Mouse (Mus musculus) thymus, postnatal 4 days (tissue): ENCODE results near the gene Retnlg.
"Not testable (repeated sequence)": the region's sequence is repeated elsewhere in the genome, so short reads cannot be mapped to it uniquely, and the experiment has no call there.

Source experiments
- DNase-seq: peaks from one replicate; pipeline ENCODE4 v3.0.0; 2021

The Retnlg gene

DNA sequence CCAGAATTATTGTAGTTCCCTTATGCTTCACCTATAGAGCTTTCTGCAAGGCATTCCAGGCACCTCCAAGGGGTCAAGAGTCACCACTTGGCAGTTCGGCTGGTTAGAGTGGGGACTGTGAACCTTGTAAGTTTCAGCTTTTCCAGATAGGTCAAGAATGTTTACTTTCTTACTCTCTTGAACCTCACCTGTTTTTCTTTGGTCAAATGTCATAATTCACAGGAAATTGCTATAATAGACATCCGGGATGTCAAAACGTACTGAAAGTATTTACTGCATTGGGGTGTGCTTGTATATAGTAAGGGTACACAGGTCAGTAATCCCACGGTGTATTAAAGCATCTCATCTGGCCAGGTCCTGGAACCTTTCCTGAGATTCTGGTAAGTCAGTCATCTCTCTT, at the start of gene Retnlg:
Gene Retnlg (plus strand): TSS at position 301 of the 400 bp plus-strand sequence.
- no peak for DNase-seq

DNA sequence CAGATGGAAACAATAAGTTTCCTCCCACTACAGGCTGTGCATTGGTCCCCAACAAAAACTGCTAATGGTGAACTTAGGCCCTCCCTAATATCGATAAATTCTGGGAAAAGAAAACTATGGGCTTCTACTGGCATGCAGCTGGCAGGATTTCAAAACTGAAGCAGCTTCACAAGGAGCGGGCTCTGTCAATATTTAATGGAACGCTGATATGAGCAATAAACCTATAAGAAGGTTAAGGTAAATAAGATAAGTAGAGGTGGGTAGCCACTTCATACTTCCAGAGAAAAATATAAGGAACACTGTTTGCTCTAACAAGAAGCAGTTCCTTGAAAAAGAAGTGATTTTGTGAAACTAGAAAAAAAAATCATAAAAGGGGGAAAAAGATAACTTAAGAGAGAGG, 45.9 kb upstream of the Retnlg start:
- DNase-seq, result no peak

DNA sequence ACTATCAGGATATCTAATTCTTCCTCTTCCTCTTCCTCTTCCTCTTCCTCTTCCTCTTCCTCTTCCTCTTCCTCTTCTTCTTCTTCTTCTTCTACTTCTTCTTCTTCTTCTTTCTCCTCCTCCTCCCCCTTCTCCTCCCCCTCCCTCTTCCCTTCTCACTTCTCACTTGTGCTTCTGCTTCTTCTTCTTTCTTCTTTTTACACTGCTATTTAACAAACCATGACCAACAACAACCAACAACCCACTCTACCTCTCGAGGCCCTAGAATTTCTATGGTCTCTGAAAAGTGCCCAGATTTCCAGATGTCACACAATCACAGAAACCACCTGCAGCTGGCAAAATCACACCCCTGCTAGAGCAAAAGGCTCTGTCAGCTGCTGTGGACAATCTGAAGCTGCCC, 44.8 kb upstream of the Retnlg start:
- DNase-seq, result no peak

DNA sequence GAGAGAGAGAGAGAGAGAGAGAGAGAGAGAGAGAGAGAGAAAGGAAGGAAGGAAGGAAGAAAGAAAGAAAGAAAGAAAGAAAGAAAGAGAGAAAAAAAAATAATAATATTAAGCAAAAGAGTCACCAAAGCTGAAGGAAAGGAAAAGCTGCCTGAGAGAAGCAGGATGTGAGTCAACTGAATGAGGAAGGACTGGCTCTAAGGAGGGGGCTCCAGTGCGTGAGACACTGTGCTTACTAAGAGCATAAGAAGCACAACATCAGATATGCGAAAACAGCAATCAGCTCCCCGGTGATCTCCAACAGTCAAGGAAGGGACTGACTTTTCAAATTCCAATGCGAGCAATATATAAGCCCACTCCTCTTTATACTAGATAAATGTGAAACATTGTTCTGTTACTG, 43.4 kb upstream of the Retnlg start:
- no peak for DNase-seq

DNA sequence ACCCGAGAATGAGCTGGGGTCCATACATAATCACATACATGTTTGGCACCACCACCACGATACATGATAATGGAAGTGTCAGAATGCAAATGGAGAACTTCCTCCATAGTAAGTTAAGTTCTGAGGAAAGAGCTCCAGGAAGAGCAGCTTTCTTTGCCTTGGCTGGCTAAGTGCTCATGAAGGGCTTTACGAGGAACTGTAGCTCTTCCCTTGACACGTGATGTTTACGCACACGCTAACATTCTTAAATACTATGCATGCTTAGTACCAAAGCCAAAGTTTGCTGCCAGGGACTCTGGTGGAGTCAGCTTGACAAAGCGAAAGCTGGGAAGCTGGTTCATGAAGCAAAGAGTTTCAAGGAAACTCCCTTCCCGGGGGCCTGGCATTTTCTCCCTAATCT, 40.4 kb upstream of the Retnlg start:
- DNase-seq, result no peak

DNA sequence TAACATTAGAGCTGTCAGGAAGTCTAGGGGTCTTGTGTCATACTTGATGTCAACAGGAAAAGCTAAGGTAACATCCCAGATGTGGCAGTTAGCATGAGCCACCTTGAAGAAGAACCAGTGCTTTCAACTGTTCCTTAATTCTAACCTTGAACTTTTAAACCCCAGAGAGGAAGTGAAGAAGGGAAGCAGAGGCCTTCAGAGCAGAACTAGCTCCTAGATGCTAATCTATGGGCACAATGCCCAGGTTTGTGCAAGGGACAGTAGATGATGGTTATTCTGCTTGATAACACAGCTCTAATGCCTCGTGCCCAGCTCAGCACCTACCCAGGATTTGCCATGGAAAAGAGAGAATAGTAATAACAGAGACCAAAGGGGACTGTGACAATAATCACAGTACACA, 38.8 kb upstream of the Retnlg start:
- not testable (repeated sequence) for DNase-seq

DNA sequence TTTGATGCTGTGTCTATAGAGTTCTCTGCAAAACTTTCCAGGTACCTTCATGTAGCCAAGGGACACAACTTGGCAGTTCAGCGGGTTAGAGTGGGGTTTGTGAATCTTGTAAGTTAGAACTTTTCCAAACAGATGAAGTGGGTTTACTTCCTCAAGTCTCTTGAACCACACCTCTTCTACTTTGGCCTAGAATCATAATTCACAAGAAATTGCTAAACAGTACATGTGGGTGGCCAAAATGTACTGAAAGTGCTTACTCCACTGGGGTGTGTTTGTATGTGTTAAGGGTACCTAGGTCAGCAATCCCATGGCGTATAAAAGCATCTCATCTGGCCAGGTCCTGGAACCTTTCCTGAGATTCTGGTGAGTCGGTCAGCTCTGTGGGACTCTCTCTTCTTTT, 30.2 kb upstream of the Retnlg start, which contains the start of gene Retnla:
Gene Retnla (plus strand): TSS at position 286 of the 400 bp plus-strand sequence.
- no peak for DNase-seq

DNA sequence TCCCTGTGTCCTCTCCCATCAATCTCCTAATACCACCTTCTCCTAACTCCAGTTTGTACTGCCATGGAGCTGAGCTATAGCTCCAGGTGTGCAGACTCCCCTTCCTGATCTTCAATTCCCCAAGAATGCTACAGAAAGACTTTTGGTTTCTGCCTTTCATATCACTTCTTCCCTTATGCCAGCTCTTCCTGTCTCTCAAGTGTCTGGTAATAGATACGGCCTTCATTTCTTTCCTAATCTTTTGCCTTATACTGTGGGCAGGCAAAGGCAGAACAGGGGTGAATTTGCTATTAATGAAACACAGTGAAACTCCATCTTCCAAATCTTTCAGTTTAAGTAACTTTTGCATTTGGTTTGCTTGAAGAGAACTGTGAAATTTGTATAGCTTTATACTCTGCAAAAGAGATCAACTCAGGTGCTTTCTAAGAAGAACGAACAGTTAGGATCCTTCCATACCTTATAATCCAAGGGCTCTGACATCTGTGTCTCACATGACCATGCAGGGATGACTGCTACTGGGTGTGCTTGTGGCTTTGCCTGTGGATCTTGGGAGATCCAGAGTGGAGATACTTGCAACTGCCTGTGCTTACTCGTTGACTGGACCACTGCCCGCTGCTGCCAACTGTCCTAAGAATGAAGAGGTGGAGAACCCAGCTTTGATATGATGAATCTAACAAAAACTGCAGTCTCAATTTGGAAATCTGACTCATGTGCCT, 28.6 kb upstream of the Retnlg start:
- DNase-seq, result no peak

DNA sequence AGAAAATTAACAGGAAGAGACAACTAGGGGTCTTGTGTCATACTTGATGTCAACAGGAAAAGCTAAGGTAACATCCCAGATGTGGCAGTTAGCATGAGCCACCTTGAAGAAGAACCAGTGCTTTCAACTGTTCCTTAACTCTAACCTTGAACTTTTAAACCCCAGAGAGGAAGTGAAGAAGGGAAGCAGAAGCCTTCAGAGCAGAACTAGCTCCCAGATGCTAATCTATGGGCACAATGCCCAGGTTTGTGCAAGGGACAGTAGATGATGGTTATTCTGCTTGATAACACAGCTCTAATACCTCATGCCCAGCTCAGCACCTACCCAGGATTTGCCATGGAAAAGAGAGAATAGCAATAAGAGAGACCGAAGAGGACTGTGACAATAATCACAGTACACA, 7.4 kb upstream of the Retnlg start:
- DNase-seq, result not testable (repeated sequence)

DNA sequence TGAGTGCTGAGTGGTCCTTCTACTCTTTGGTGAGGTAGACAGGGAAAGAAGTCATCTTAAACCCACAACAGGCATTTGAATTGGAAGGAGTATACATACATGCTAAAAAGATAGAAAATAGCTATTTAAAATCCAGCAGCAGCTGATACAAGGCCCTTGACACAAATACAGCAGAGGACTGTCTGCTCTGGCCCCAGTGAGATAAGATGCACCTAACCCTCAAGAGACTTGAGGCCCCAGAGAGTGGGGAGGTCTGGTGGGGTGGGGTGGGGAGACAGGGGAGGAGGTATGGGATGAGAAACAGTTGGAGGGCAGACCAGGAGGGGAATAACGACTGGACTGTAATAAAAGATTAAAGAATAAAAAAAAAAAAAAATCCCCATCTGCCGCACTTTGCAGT, 4.7 kb upstream of the Retnlg start:
- no peak for DNase-seq

DNA sequence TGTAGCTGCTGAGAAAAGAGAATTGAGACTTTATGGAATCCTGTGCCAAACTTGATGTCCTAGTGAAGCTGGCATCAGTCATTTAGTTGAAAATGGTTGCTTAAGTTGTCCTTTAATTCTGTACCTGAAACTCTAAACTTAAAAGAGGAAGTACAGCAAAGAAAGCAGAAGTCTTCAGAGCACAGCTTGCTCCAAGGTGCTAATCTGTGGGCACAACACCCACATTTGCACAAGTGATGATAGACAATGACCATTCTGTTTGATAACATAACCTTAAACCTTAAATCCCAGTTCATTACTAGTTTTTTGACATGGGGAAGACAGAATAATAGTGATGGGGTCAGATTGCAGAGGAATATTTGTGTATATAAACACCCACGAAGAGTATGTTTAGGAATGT, 3.8 kb upstream of the Retnlg start:
- DNase-seq, result no peak

DNA sequence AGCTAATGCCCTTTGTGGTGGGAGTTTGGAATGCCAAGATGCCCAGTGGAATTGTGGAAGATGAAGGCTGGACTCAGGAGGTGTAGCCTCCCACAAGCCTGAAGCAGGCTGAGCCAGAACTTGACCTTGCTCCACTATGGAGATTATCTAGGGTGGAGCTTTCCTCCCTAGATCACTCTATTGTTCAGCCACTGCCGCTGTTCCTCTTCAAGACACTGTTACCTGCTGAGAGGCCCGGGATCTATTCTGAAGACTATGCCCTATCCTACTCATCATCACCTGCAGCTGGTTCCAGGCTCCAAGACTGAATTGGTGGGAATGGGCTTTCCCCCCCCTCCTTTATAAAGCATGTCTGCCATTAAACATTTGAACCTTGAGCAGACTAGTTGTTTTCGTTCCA, 2.8 kb upstream of the Retnlg start:
- DNase-seq, result no peak

DNA sequence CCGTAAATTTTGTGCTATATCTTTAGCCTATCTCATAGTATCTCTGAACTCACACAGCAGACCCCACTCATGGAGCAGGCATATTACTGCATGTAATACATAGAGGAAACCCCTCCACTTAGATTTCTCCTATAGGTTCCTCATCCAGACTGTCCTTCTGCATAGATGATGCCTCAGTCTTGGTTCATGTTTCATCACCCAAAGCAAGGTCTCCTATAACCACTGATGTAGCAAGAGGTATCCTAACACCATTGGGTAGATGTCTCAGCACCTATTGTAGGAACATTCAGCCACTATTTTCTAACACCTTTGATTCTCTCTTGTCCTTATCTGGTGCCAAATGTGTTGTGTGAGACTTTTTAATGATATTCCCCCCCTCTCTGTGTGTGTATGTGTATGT, 667 bp upstream of the Retnlg start:
- DNase-seq, result no peak

DNA sequence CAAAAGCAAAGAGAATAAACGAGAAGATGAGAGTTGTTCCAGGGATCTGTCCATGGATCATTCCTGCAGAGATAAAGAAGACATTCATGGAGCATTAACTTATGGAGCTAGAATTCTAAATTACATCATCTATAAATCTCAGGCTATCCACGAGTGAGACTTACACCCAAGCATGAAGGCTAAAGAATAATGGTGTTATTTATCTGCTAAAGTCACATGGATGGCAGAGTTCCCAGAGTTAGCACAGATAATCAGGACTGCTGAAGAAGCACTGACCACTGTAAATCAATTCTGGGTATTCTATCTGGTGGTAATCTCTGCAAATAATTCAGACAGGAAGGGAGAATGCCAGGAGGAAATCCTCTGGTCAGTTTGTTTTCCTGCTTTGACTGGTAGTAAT, 18.3 kb downstream of the Retnlg start:
- no peak for DNase-seq

DNA sequence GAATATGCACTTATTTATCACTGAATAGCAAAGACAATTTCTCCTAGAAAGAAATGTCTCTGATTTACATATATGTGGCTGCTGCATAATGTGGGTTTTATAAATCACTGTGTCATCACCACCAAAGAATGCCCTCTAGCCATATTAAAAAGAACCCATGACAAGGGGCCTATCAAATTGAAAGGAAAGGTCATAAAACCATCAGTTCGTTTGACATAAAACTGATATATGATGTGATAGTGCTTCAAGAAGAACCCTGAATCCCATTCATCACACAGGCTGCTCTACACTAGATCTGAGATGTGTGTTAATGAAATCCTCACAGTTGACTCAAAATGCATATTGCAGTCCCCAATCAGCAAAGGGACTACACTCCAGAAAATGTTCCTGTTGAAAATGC, 27.4 kb downstream of the Retnlg start:
- no peak for DNase-seq

DNA sequence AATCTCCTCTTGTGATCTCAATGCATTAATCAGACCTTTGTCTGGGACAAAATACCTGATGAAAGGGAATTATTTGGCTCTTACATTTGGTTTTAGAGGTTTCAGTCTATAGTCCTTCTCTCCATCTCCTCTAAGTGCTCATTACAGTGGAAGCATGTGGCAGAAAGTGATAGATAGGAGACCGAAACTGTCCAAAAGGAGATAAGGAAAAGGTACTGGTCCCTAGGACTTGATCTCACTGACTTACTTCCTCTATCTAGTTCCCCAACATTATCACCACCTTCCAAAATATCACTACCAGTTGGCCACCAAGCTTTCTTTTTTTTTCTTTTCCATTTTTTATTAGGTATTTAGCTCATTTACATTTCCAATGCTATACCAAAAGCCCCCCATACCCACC, 38.8 kb downstream of the Retnlg start:
- DNase-seq, result no peak

DNA sequence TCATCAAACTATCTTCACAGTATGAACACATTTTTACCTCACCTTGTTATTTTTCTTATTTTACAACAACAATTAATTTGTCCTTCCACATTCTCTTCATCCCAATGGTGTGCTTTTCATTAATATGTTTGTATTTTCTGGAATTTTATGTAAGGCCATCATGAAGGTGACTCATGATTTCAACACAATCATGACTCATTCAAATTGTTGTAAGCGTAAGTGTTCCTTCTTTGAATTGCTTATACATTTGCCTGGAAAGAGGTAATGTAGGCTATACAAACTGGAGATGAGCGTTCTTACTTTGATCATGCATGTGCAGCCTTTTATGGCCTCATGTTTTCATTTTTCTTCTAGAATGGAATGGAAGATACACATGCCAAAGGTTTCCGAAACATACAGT, 40.8 kb downstream of the Retnlg start:
- no peak for DNase-seq

DNA sequence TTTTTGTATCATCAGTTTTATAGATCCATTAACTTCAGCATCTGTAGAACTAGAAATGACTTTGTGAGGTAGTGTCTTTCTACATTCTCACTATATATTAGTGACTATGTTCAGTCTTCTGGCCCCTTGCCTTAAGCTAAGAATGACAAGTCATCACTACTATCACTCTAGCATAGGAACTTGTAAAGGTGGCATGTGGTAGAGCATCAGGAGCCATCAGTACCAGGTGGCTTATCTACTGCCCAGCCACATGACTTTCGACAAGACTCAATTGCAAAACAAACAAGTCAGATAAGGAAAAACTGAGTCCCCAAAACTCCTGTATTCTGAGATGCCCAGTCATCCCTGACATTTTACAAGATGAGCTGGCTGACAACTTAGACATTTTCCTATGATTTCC, 51.3 kb downstream of the Retnlg start:
- DNase-seq, result no peak
